Mouse (Mus musculus) intestine, embryonic 14.5 days (tissue): Measurements from ENCODE around the gene Cwc15. TPM values are rescaled to one million over a fixed set of nuclear protein-coding genes. Genes with fewer than 3 reads are reported as not detected.

ENCODE experiments used
- ATAC-seq: fragments of 200-750 bp; cut with Nextera tagmentation; replicated peaks from 2 replicates; pipeline ENCODE4 v1.8.0; 2017; ENCODE audit warnings: low read depth, moderate number of reproducible peaks, moderate TSS enrichment, moderate library complexity; ENCODE audit not compliant: low FRiP score, low TSS enrichment
- DNase-seq: peaks from one replicate; pipeline ENCODE4 v3.0.0-alpha.2; 2018; ENCODE audit warnings: low spot score
- H3K27ac ChIP-seq: fragments of 300-500 bp; sonication (generic); 2 replicates; pipeline ENCODE4 v1.5.1; 2014; ENCODE audit warnings: low read depth, mild to moderate bottlenecking, control low read depth
- H3K27me3 ChIP-seq: fragments of 300-500 bp; sonication (generic); replicated peaks from 2 replicates; pipeline ENCODE4 v1.6.1; 2014; ENCODE audit warnings: low read length, control low read depth; ENCODE audit not compliant: control insufficient read depth, insufficient read depth
- H3K36me3 ChIP-seq: fragments of 300-500 bp; sonication (generic); 2 replicates; pipeline ENCODE4 v1.6.1; 2014; ENCODE audit warnings: low read length, control low read depth; ENCODE audit not compliant: control insufficient read depth, insufficient read depth
- H3K4me1 ChIP-seq: fragments of 300-500 bp; sonication (generic); replicated peaks from 2 replicates; pipeline ENCODE4 v1.6.1; 2014; ENCODE audit warnings: low read length, control low read depth, mixed read lengths; ENCODE audit not compliant: control insufficient read depth, insufficient read depth
- H3K4me2 ChIP-seq: fragments of 300-500 bp; sonication (generic); 2 replicates; pipeline ENCODE4 v1.6.1; 2014; ENCODE audit warnings: low read length
- H3K4me3 ChIP-seq: fragments of 300-500 bp; sonication (generic); 2 replicates; pipeline ENCODE4 v1.5.1; 2014; ENCODE audit warnings: low read depth, low read length, control low read depth, mixed read lengths
- H3K9ac ChIP-seq: fragments of 300-500 bp; sonication (generic); 2 replicates; pipeline ENCODE4 v1.6.1; 2014; ENCODE audit warnings: mild to moderate bottlenecking, low read length
- H3K9me3 ChIP-seq: fragments of 300-500 bp; sonication (generic); 2 replicates; pipeline ENCODE4 v1.6.1; 2016; ENCODE audit warnings: low read length, control low read depth; ENCODE audit not compliant: control insufficient read depth
- WGBS: fragments of 180-500 bp; shearing (Covaris S2); extraction: QIAGEN DNeasy Blood & Tissue Kit; methylation state at CpG from one replicate; pipeline ENCODE4 v1.1.7; 2014; 5-methylcytosine and 5-hydroxymethylcytosine counted together
- polyA plus RNA-seq: library from polyadenylated mRNA; unstranded; fragments of >200 nt; fragmentation: Nextera tagmentation; extraction: Ambion mirVana; gene quantifications from 2 replicates; pipeline ENCODE4 v1.2.1, GENCODE M21; 2014

Cwc15 gene
- polyA plus RNA-seq, 1 experiment from 2014 or later, result 152 TPM

- Histone ChIP-seq H3K27me3 (no peaks in the 10 kb centered on the region), H3K36me3 (no peaks in the 10 kb centered on the region), H3K4me3 (no peak overlapping the region), H3K4me1 (no peaks in the 10 kb centered on the region), H3K27ac (no peak overlapping the region), H3K9me3 (no peaks in the 10 kb centered on the region), H3K4me2 (no peak overlapping the region), H3K9ac (no peak overlapping the region)
- no peak for ATAC-seq
- WGBS, result 58% methylated on average over 1 of the region's 1 CpGs
- DNase-seq, result no peak
These were observed 16.9 kb downstream of the Cwc15 start for GRCm38 (mm10) chr9:14517296-14517695.

GRCm38 (mm10) chr9:14518105-14518504 is 17.7 kb downstream of the Cwc15 start:
- no peak overlapping the region for H3K4me2 ChIP-seq
- H3K9me3 ChIP-seq, result no peaks in the 10 kb centered on the region
- H3K27ac ChIP-seq, result no peak overlapping the region
- ATAC-seq (no peak), DNase-seq (no peak)
- no peak overlapping the region for H3K9ac ChIP-seq
- 82% methylated on average over 3 of the region's 3 CpGs for WGBS
- H3K4me1 ChIP-seq, result no peaks in the 10 kb centered on the region
- no peak overlapping the region for H3K4me3 ChIP-seq
- no peaks in the 10 kb centered on the region for H3K36me3 ChIP-seq
- no peaks in the 10 kb centered on the region for H3K27me3 ChIP-seq

- H3K27ac ChIP-seq, result no peak overlapping the region
- no peaks in the 10 kb centered on the region for H3K9me3 ChIP-seq
- no peaks in the 10 kb centered on the region for H3K27me3 ChIP-seq
- H3K36me3 ChIP-seq, result no peaks in the 10 kb centered on the region
- no peak overlapping the region for H3K9ac ChIP-seq
- no peak overlapping the region for H3K4me3 ChIP-seq
- no peak overlapping the region for H3K4me2 ChIP-seq
- 32% methylated on average over 3 of the region's 3 CpGs for WGBS
- no peak for ATAC-seq
- H3K4me1 ChIP-seq, result no peaks in the 10 kb centered on the region
- no peak for DNase-seq
These were observed 20.7 kb downstream of the Cwc15 start for GRCm38 (mm10) chr9:14520971-14521670.

GRCm38 (mm10) chr9:14521695-14522094 is 21.3 kb downstream of the Cwc15 start:
- Histone ChIP-seq H3K4me2 (no peak overlapping the region), H3K4me3 (no peak overlapping the region), H3K36me3 (no peaks in the 10 kb centered on the region), H3K9ac (no peak overlapping the region), H3K4me1 (no peaks in the 10 kb centered on the region), H3K27me3 (no peaks in the 10 kb centered on the region), H3K9me3 (no peaks in the 10 kb centered on the region), H3K27ac (no peak overlapping the region)
- DNase-seq, result no peak
- WGBS, result 31% methylated on average over 2 of the region's 2 CpGs
- no peak for ATAC-seq

- no peaks in the 10 kb centered on the region for H3K4me1 ChIP-seq
- no peaks in the 10 kb centered on the region for H3K9me3 ChIP-seq
- ATAC-seq (0 out of 2 replicates have a peak, but pooled peaks have one; percentile 59), DNase-seq (peak; percentile 81)
- no peaks in the 10 kb centered on the region for H3K36me3 ChIP-seq
- H3K27ac ChIP-seq, result no peak overlapping the region
- H3K9ac ChIP-seq, result no peak overlapping the region
- H3K4me3 ChIP-seq, result no peak overlapping the region
- no peaks in the 10 kb centered on the region for H3K27me3 ChIP-seq
- H3K4me2 ChIP-seq, result no peak overlapping the region
- WGBS, result 9% methylated on average over 4 of the region's 4 CpGs
These were observed 23.1 kb downstream of the Cwc15 start for GRCm38 (mm10) chr9:14523408-14524043.

GRCm38 (mm10) chr9:14530004-14530403 is 29.6 kb downstream of the Cwc15 start:
- Histone ChIP-seq H3K4me2 (no peak overlapping the region), H3K9ac (no peak overlapping the region), H3K36me3 (no peaks in the 10 kb centered on the region), H3K4me1 (no peaks in the 10 kb centered on the region), H3K9me3 (no peaks in the 10 kb centered on the region), H3K4me3 (no peak overlapping the region), H3K27ac (no peak overlapping the region), H3K27me3 (no peaks in the 10 kb centered on the region)
- 56% methylated on average over 5 of the region's 5 CpGs for whole genome bisulfite sequencing
- no peak for DNase-seq
- ATAC-seq, result 0 out of 2 replicates have a peak, but pooled peaks have one; percentile 38

GRCm38 (mm10) chr9:14532283-14532682 is 31.9 kb downstream of the Cwc15 start:
- Histone ChIP-seq H3K9ac (no peak overlapping the region), H3K27me3 (no peaks in the 10 kb centered on the region), H3K36me3 (no peaks in the 10 kb centered on the region), H3K4me1 (no peaks in the 10 kb centered on the region), H3K4me2 (no peak overlapping the region), H3K4me3 (no peak overlapping the region), H3K27ac (no peak overlapping the region), H3K9me3 (no peaks in the 10 kb centered on the region)
- 59% methylated on average over 3 of the region's 3 CpGs for WGBS
- ATAC-seq (no peak), DNase-seq (no peak)

- Histone ChIP-seq H3K9me3 (no peaks in the 10 kb centered on the region), H3K9ac (no peak overlapping the region), H3K4me3 (no peak overlapping the region), H3K4me1 (no peaks in the 10 kb centered on the region), H3K36me3 (no peaks in the 10 kb centered on the region), H3K4me2 (no peak overlapping the region), H3K27me3 (no peaks in the 10 kb centered on the region), H3K27ac (no peak overlapping the region)
- ATAC-seq, result no peak
- DNase-seq, result no peak
- 88% methylated on average over 2 of the region's 2 CpGs for WGBS
These were observed 33.2 kb downstream of the Cwc15 start for GRCm38 (mm10) chr9:14533659-14534058.
